Mouse (Mus musculus): Measurements from ENCODE around the gene Sfswap. TPM values are rescaled to one million over a fixed set of nuclear protein-coding genes. Genes with fewer than 3 reads are reported as not detected.
"Not testable (repeated sequence)": the region's sequence is repeated elsewhere in the genome, so short reads cannot be mapped to it uniquely, and the experiment has no call there.

Sfswap gene
- 83.6 and 88.5 TPM in 2 replicates for polyA plus RNA-seq (2012; rRNA removed)

DNA sequence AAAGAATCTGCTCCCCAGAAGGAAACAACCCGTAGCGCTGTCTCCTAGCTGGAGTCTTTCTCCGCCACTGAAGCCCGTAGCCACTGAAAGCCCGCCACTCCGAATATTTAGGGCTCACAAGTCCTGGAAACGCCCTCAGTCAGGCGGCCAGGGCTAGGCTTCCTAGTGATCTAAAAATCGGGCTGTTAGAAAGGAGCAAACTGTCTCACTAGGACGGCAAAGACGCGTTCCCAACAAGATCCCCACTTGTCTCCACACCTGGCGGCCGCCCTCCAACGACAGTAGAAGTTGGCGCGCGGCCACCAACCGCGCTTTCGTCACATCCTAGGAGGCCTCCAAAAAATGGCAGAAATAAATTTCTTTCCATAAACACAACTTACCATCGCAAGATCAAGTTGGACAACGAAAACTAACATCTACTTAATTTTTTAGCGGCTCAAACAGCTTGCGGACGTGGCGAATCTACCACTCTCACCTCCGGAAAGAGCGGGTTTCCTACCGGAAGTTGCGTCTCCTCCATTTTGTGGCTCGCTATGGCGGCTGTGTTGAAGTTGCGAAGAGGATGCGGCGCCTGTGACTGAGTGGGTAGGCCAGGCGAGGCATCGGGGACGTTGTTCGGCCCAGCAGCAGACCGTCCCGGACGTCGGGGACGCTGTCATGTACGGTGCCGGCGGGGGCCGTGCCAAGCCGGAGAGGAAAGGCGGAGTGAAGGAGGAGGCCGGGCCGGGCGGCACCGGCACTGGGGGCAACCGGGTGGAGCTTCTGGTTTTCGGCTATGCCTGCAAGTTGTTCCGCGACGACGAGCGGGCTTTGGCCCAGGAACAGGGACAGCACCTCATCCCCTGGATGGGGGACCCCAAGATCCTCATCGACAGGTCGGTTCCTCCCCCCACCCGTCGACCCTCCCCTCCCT is at the start of gene Sfswap:
Gene Sfswap, plus strand, starts transcription at position 500 of the 913 bp plus-strand sequence.
- peak; percentile 76 for DNase-seq (ENCODE audit: low spot score)

DNA sequence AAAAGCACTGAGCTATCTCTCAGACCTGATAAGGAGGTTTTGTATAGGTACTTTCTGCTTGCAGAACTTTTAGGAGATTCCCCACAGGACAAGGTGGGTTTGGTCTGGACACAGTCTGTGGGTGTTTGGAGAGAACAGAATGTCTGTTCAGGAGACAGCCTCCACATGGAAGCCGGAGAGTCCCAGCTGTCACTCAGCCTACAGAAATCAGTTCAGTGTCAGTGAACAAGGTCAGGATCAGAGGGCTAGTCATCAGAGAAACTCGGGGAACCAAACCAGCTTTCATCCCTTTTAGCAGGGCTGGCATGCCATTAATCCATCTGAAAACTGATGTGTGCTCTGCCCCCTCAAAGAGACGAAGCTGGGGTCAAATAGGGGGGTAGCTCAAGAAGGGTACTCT is 48.5 kb upstream of the Sfswap start:
- no peak for DNase-seq (ENCODE audit: low spot score)

- no peak for DNase-seq (ENCODE audit: low spot score)
Measured at GRCm38 (mm10) chr5:129454802-129455528, 46.1 kb upstream of the Sfswap start.

DNA sequence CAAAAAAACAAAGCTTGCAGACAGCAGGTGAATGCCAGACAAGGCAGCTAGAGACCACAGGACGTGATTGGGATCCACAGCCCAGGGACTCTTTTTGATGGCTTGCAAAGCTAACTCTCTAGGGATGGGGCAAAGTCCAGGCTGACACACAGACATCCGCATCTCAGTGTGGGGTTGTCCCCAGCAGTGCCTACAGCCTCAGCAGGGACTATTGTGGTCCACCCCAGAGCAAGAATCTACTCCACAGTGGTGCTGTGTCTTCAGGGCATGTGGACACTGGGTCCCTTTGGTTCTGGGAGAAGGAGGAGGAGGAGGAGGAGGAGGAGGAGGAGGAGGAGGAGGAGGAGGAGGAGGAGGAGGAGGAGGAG is 45.5 kb upstream of the Sfswap start:
- DNase-seq (ENCODE audit: low spot score) = no peak

GRCm38 (mm10) chr5:129456579-129457140 is 44.4 kb upstream of the Sfswap start:
- no peak for DNase-seq (ENCODE audit: low spot score)

DNA sequence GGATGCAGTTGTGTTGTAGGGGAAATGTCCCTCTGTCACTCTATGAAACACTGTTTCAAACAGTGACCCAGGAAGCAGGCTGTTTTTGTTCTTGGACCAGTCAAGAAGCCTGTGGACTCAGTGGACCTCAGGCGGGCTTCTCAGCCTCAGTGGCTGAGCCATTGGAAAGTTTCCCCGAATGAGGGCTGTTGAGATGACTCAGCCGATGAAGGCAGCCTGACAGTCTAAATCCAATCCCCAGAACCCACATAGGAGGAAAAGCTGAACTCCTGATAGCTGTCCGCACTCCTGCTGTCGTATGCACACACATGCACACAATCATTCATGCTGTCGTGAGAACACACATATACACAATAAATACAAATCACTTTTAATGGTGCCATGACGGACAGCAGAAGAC is 42.9 kb upstream of the Sfswap start:
- no peak for DNase-seq (ENCODE audit: low spot score)

- DNase-seq (ENCODE audit: low spot score) = no peak
Measured at GRCm38 (mm10) chr5:129458541-129458940, 42.5 kb upstream of the Sfswap start.

DNA sequence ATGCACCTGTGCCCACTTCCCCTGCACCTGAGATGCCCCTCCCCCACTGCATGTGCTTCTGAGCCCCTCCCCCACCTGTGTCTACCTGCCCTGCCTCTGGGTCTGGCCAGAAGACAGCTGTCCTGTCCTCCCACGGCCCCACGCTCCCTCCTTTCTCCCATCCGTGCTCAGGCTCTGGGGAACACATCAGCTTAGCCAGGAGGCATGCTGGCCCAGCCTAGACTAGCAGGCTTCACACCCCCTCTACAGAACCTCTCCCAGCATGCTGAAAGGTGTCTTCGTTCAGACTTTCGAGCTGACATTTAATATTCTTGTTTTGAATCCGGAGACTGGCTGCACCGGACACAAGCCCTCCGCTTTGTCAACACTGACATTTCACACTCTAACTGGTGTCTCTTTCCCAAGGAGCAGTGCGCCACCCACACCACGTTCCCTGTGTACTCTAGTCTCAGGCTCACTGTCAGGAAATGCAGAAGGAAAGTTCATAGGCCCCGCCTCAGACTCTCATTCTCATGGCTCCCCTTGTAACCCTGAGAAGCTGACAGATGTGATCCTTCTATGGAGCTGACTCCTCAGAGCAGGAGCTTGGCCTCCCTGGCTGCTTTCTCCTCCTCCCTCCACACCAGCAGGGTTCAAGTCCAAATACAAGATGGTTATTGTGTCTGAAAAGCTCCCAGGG is 40.1 kb upstream of the Sfswap start:
- no peak for DNase-seq (ENCODE audit: low spot score)

DNA sequence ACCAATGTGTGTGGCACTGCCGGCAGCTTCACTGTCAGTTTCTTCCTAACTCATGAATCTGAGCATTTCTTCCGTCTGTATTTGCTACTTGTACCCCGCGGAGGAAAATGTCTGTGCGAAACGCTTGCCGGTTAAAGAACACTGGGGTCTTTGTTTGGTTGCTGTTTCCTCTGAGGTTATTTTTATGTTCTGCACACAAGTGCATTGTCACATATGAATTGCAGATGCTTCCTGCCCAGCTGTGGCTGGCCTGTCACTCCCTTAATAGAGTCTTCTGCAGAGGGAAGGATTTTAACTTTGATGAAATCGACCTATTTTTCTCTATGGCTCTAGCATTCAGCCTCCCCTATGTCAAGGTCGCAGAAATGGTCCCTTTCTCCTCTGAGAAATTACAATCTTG is 37.4 kb upstream of the Sfswap start:
- DNase-seq (ENCODE audit: low spot score) = not testable (repeated sequence)

- no peak for DNase-seq (ENCODE audit: low spot score)
Measured at GRCm38 (mm10) chr5:129465788-129466187, 35.2 kb upstream of the Sfswap start.

DNA sequence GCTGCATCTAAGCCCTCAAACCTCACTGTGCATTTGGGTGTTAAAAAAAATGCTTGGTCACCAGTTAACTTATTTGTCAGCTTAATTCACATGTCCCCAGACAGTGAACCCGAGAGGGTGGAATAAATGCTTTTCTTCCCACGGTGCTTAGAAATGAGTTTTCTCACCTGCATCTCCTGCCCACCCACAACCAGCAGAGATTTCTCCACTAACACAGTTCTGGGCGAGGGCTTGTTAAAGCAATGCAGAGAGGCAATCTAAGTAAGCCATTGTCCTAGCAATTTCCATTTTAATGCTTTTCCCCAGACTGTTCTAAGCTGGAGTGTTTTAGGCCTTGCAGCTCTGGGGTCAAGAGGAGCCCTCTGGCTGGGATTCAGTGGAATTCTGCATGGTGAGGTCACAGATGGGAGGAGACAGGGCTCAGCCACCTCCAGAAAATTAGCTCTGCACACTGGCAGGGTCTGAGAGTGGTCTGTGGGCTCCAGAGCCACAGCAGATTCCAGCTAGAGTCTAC is 25.4 kb upstream of the Sfswap start:
- DNase-seq (ENCODE audit: low spot score) = no peak

DNA sequence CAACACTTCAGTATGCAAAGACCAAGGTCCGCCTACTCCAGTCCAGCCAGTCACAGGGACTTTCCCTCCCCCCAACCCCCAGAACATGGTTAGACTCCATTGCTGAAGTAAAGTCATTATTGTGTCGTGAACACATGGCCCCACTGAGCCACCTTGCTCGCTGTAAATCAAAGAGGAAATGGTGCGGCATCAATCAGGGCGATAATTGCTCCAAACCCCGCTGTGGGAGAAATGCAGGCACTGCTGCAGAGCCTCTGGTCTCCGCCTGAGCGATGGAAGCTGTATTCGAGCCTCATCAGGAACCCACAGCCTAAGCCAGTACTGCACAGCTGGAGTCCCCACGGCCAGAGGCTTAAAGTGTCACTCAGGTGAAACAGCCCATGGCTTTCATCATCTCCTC is 11.1 kb upstream of the Sfswap start:
- DNase-seq (ENCODE audit: low spot score) = no peak

GRCm38 (mm10) chr5:129501671-129502070 is 650 bp downstream of the Sfswap start:
- peak; percentile 24 for DNase-seq (ENCODE audit: low spot score)

GRCm38 (mm10) chr5:129506886-129507285 is 5.9 kb downstream of the Sfswap start:
- DNase-seq (ENCODE audit: low spot score) = no peak

DNA sequence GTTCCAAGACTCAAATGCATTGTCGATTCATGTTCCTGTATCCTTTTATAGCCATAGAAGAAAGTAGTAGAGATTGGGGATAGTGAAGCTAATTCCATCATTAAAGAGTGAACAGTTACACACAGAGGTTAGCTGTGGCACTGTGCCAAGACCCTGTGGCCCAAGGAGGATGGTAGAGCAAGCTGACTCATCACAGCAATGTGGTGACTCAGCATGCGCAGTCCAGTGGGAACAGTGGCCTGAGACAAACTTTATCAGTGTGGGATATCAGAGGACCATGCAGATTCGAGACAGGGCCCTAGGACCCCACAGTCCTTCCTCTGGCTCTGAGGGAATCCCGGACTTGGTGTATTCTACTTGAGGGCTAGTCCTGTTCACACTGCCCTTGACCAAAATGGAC is 17.2 kb downstream of the Sfswap start:
- peak; percentile 38 for DNase-seq (ENCODE audit: low spot score)

DNA sequence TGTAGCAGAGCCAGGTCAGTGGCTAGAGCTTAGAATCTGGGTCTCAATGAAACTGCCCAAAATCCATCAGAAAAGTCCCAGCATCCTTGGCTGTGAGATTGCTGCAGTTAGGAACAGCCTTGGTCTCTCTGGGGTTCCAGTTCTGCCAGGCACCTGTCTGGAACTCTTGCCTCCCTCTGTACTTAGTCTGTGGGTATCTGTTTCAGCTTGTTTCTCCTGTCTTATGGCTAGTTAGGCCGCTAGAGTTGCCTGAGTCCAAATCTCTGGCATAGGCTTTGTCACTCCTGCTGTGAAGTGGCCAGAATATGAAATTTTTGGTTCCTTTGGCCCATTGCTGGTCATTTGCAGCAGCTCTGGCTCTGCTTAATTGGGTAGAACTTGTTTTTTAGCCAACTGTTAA is 17.8 kb downstream of the Sfswap start:
- no peak for DNase-seq (ENCODE audit: low spot score)

GRCm38 (mm10) chr5:129519591-129519990 is 18.6 kb downstream of the Sfswap start:
- no peak for DNase-seq (ENCODE audit: low spot score)

- DNase-seq (ENCODE audit: low spot score) = no peak
Measured at GRCm38 (mm10) chr5:129521501-129521900, 20.5 kb downstream of the Sfswap start.

- no peak for DNase-seq (ENCODE audit: low spot score)
Measured at GRCm38 (mm10) chr5:129521913-129522312, 20.9 kb downstream of the Sfswap start.

DNA sequence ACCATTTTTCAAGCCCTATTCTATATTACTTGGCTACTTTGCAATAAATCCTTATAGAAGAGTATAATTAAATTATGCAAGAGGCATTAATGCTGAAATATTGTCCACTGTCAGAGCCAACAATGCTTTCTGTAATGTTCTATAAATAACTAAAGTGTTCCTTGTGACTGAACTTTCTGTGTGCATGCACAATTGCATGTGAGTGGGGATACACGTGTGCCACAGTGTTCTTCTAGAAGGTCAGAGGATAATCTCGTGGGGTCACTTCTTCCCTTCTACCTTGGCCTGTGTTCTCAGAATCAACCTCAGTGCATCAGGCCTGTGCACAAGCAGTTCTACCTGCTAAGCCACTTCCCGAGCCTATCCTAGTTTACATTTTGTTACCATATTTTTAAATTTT is 22.1 kb downstream of the Sfswap start:
- no peak for DNase-seq (ENCODE audit: low spot score)

DNA sequence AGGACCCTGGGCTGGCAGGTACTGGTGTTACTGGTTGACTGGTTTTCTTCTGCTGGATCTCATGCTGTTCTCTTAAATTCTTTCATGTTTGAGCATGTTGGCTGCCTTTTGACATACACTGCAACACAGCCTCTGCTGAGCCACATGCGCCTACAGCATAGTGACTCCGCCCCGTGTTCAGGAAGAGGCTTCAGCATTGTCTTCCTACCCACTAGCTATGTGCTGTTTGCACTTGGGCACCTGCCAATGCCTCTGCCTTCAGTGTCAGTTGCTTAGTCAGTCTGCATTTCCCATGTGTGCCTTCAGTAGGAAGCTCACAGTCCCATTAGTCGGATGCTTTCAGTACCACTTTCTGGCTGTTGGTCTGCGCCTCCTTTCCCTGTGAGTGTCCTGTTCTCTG is 23.7 kb downstream of the Sfswap start:
- no peak for DNase-seq (ENCODE audit: low spot score)

- no peak for DNase-seq (ENCODE audit: low spot score)
Measured at GRCm38 (mm10) chr5:129527162-129527561, 26.1 kb downstream of the Sfswap start.
